Mouse (Mus musculus) midbrain, embryonic 14.5 days (tissue): ENCODE data around the gene Plekhg5. TPM values are rescaled to one million over a fixed set of nuclear protein-coding genes. Genes with fewer than 3 reads are reported as not detected.

Experiments used
- ATAC-seq: fragments of 200-750 bp; cut with Nextera tagmentation; 2 replicates; pipeline ENCODE4 v1.8.0; 2017; ENCODE audit warnings: moderate number of reproducible peaks, moderate library complexity; ENCODE audit not compliant: low FRiP score, low TSS enrichment
- DNase-seq: peaks from one replicate; pipeline ENCODE4 v3.0.0-alpha.2; 2015
- H3K27ac ChIP-seq: fragments of 300-500 bp; sonication (generic); replicated peaks from 2 replicates; pipeline ENCODE4 v1.5.1; 2014; ENCODE audit warnings: mild to moderate bottlenecking, low read depth, low read length, moderate library complexity
- H3K27me3 ChIP-seq: fragments of 300-500 bp; sonication (generic); 2 replicates; pipeline ENCODE4 v1.6.1; 2014; ENCODE audit warnings: low read length, control low read depth, mixed read lengths; ENCODE audit not compliant: control insufficient read depth, insufficient read depth
- H3K36me3 ChIP-seq: fragments of 300-500 bp; sonication (generic); 2 replicates; pipeline ENCODE4 v1.6.1; 2014; ENCODE audit warnings: low read length, control low read depth; ENCODE audit not compliant: control insufficient read depth, insufficient read depth
- H3K4me1 ChIP-seq: fragments of 300-500 bp; sonication (generic); 2 replicates; pipeline ENCODE4 v1.6.1; 2014; ENCODE audit warnings: mild to moderate bottlenecking, antibody characterized with exemption, low read length, control low read depth; ENCODE audit not compliant: control insufficient read depth, insufficient read depth
- H3K4me2 ChIP-seq: fragments of 300-500 bp; sonication (generic); 2 replicates; pipeline ENCODE4 v1.6.1; 2014; ENCODE audit warnings: mild to moderate bottlenecking, low read length, moderate library complexity
- H3K4me3 ChIP-seq: fragments of 300-500 bp; sonication (generic); replicated peaks from 2 replicates; pipeline ENCODE4 v1.5.1; 2014; ENCODE audit warnings: low read depth, low read length
- H3K9ac ChIP-seq: fragments of 300-500 bp; sonication (generic); replicated peaks from 2 replicates; pipeline ENCODE4 v1.6.1; 2014; ENCODE audit warnings: mild to moderate bottlenecking, low read length, moderate library complexity
- H3K9me3 ChIP-seq: fragments of 300-500 bp; sonication (generic); 2 replicates; pipeline ENCODE4 v1.6.1; 2016; ENCODE audit warnings: low read length, control low read depth, mixed read lengths; ENCODE audit not compliant: control insufficient read depth
- WGBS: fragments of 180-500 bp; shearing (Covaris S2); extraction: QIAGEN DNeasy Blood & Tissue Kit; methylation state at CpG from one replicate; pipeline ENCODE4 v1.1.7; 2014; 5-methylcytosine and 5-hydroxymethylcytosine counted together
- polyA plus RNA-seq: library from polyadenylated mRNA; unstranded; fragments of >200 nt; fragmentation: Nextera tagmentation; extraction: Ambion mirVana; gene quantifications from 2 replicates; pipeline ENCODE4 v1.2.1, GENCODE M21; 2014

The Plekhg5 gene
- polyA plus RNA-seq, 1 experiment from 2014 or later, result 8.0 TPM

- 84% methylated on average over 11 of the region's 11 CpGs for WGBS
- H3K4me2 ChIP-seq, result no peak overlapping the region
- no peaks in the 10 kb centered on the region for H3K9me3 ChIP-seq
- H3K9ac ChIP-seq, result no peak overlapping the region
- peaks cover 8% of the 10 kb centered on the region; the same call in 1 of the 2 replicates for H3K36me3 ChIP-seq
- no peak for ATAC-seq
- no peak for DNase-seq
- no peaks in the 10 kb centered on the region; the same call in 1 of the 2 replicates for H3K27me3 ChIP-seq
- H3K27ac ChIP-seq, result no peak overlapping the region
- H3K4me3 ChIP-seq, result no peak overlapping the region
- no peaks in the 10 kb centered on the region for H3K4me1 ChIP-seq
Observed at GRCm38 (mm10) chr4:152100541-152100940, 28.2 kb downstream of the Plekhg5 start.

DNA sequence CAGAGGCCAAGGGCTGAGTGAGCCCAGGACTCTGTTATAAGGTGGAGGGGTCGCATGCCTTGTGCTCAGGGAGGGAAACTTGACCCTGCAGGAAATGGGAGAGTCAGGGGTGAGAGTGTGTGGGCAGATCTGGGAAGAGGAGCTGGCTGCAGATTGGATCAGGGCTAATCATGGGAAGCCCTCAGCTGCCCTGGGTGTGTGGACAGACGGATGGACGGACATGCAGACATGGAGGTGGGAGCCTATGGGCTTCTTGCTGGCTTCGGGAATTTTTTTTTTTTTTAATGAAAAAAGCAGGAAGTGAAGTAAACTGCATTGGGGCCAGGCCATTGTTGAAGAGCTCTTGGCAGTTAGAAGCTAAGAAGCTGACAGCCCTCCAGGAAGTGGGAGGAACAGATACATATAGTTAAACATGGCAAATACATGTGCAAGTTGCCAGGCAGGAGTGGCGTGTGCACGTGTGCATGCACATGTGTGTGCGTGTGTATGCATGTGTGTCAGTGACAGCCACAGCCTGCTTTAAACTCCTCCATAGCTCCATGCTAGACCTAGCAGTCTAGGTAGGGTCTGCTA lies 28.9 kb downstream of the Plekhg5 start:
- Histone ChIP-seq H3K27me3 (peaks cover 2% of the 10 kb centered on the region; the same call in 1 of the 2 replicates), H3K9ac (no peak overlapping the region), H3K4me1 (no peaks in the 10 kb centered on the region), H3K4me3 (no peak overlapping the region), H3K27ac (no peak overlapping the region), H3K4me2 (no peak overlapping the region), H3K9me3 (no peaks in the 10 kb centered on the region), H3K36me3 (peaks cover 8% of the 10 kb centered on the region; the same call in 1 of the 2 replicates)
- ATAC-seq, result no peak
- WGBS, result 90% methylated on average over 7 of the region's 7 CpGs
- no peak for DNase-seq

GRCm38 (mm10) chr4:152101921-152102320 lies 29.6 kb downstream of the Plekhg5 start:
- ATAC-seq (no peak), DNase-seq (no peak)
- Histone ChIP-seq H3K27me3 (0 out of 2 replicates have a peak, but pooled peaks cover 4% of the 10 kb centered on the region), H3K4me2 (no peak overlapping the region), H3K9me3 (no peaks in the 10 kb centered on the region), H3K36me3 (peaks cover 8% of the 10 kb centered on the region; the same call in 1 of the 2 replicates), H3K9ac (no peak overlapping the region), H3K27ac (no peak overlapping the region), H3K4me3 (no peak overlapping the region), H3K4me1 (no peaks in the 10 kb centered on the region)
- 97% methylated on average over 16 of the region's 16 CpGs for WGBS

- ATAC-seq, result no peak
- WGBS, result 33% methylated on average over 7 of the region's 7 CpGs
- H3K9ac ChIP-seq, result no peak overlapping the region
- H3K4me2 ChIP-seq, result no peak overlapping the region
- H3K9me3 ChIP-seq, result no peaks in the 10 kb centered on the region
- H3K27ac ChIP-seq, result no peak overlapping the region
- H3K4me3 ChIP-seq, result no peak overlapping the region
- H3K4me1 ChIP-seq, result peaks cover 3% of the 10 kb centered on the region; the same call in 1 of the 2 replicates
- H3K27me3 ChIP-seq, result 0 out of 2 replicates have a peak, but pooled peaks cover 4% of the 10 kb centered on the region
- DNase-seq, result peak; percentile 78
- H3K36me3 ChIP-seq, result peaks cover 8% of the 10 kb centered on the region; the same call in 1 of the 2 replicates
Observed at GRCm38 (mm10) chr4:152103025-152103424, 30.7 kb downstream of the Plekhg5 start.

DNA sequence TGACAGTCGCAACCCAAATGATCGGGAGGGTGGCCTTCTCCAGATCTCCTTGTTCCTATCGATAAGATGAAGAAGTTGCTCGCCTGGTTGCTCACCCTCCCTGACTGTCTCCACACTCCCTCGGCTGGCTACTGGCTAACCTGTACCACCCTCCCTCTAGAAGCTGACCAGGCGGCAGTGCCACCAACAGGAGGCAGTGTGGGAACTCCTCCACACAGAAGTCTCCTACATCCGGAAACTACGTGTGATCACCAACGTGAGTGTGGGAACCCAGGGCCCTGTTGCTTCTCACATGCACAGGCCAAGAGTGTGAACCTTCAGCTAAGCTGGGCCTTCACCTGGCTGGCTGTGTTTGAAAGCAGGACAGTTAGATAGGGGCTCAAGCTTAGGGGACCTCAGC lies 34.4 kb downstream of the Plekhg5 start:
- WGBS, result 54% methylated on average over 9 of the region's 9 CpGs

DNA sequence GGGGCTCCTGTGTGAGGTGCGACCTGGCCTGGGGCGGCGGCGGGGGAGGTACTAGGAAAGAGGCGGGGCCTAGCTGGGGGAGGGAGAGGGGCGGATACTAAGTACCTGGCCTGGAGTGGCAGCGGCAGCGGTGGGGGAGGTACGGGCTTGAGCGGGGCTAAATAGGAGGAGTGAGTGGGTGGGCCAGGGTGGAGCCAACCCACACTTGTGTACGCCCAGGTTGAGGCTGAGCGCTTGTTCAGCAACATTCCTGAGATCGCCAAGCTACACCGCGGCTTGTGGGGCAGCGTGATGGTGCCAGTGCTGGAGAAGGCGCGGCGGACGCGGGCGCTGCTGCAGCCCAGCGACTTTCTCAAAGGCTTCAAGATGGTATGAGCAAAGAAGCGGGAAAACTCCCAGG lies 35.2 kb downstream of the Plekhg5 start:
- DNase-seq, result no peak
- Histone ChIP-seq H3K36me3 (peaks cover 11% of the 10 kb centered on the region; the same call in 1 of the 2 replicates), H3K9me3 (no peaks in the 10 kb centered on the region), H3K4me1 (peaks cover 15% of the 10 kb centered on the region), H3K27ac (peak overlapping the region; percentile 56), H3K4me2 (peak overlapping the region; percentile 61), H3K9ac (peak overlapping the region; percentile 21; the same call in 1 of the 2 replicates), H3K27me3 (0 out of 2 replicates have a peak, but pooled peaks cover 4% of the 10 kb centered on the region), H3K4me3 (peak overlapping the region; percentile 35)
- ATAC-seq, result peak; percentile 44
- 3% methylated on average over 24 of the region's 24 CpGs for WGBS

More for the DNA sequence above, 34.4 kb downstream of the Plekhg5 start:
- H3K36me3 ChIP-seq, result peaks cover 10% of the 10 kb centered on the region; the same call in 1 of the 2 replicates
- H3K9ac ChIP-seq, result no peak overlapping the region
- no peak overlapping the region for H3K4me2 ChIP-seq
- no peak overlapping the region for H3K4me3 ChIP-seq
- peaks cover 15% of the 10 kb centered on the region for H3K4me1 ChIP-seq
- no peak overlapping the region for H3K27ac ChIP-seq
- no peak for ATAC-seq
- H3K9me3 ChIP-seq, result no peaks in the 10 kb centered on the region
- H3K27me3 ChIP-seq, result 0 out of 2 replicates have a peak, but pooled peaks cover 4% of the 10 kb centered on the region
- DNase-seq, result no peak

DNA sequence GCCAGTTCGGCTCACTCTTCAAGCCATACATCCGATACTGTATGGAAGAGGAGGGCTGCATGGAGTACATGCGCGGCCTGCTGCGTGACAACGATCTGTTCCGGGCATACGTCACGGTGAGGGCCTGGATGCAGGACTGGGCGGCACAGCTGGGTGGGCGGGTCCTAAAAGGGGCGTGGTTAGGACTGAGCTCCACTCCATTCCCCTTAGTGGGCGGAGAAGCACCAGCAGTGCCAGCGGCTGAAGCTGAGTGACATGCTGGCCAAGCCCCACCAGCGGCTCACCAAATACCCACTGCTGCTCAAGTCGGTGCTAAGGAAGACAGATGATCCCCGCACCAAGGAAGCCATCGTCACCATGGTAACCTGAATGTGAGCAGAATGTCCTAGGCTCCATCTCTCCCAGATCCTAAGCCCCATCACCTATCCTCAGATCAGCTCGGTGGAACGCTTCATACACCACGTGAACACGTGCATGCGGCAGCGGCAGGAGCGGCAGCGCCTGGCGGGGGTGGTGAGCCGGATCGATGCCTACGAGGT lies 35.7 kb downstream of the Plekhg5 start:
- peak; percentile 94 for ATAC-seq
- H3K4me2 ChIP-seq, result peak overlapping the region; percentile 61
- H3K4me1 ChIP-seq, result peaks cover 15% of the 10 kb centered on the region
- H3K27ac ChIP-seq, result peak overlapping the region; percentile 56
- DNase-seq, result peak; percentile 89
- peak overlapping the region; percentile 21; the same call in 1 of the 2 replicates for H3K9ac ChIP-seq
- peak overlapping the region; percentile 35 for H3K4me3 ChIP-seq
- H3K9me3 ChIP-seq, result no peaks in the 10 kb centered on the region
- 0 out of 2 replicates have a peak, but pooled peaks cover 4% of the 10 kb centered on the region for H3K27me3 ChIP-seq
- 4% methylated on average over 30 of the region's 30 CpGs for WGBS
- peaks cover 12% of the 10 kb centered on the region; the same call in 1 of the 2 replicates for H3K36me3 ChIP-seq

- Histone ChIP-seq H3K4me2 (peak overlapping the region; percentile 61), H3K27ac (peak overlapping the region; percentile 56; the same call in 1 of the 2 replicates), H3K9me3 (no peaks in the 10 kb centered on the region), H3K27me3 (0 out of 2 replicates have a peak, but pooled peaks cover 4% of the 10 kb centered on the region), H3K9ac (peak overlapping the region; percentile 21; the same call in 1 of the 2 replicates), H3K4me3 (peak overlapping the region; percentile 35), H3K36me3 (peaks cover 10% of the 10 kb centered on the region; the same call in 1 of the 2 replicates), H3K4me1 (peaks cover 15% of the 10 kb centered on the region)
- no peak for DNase-seq
- ATAC-seq, result no peak
- 84% methylated on average over 5 of the region's 5 CpGs for WGBS
Observed at GRCm38 (mm10) chr4:152108673-152109072, 36.4 kb downstream of the Plekhg5 start.
